Mouse (Mus musculus): ENCODE measurements at regions not wholly inside any gene's neighbourhood (a gene's known extent, or its start where the extent isn't known, plus 50 kb on each side); places are given as distances from the start of the nearest gene placed in this dataset.

DNA sequence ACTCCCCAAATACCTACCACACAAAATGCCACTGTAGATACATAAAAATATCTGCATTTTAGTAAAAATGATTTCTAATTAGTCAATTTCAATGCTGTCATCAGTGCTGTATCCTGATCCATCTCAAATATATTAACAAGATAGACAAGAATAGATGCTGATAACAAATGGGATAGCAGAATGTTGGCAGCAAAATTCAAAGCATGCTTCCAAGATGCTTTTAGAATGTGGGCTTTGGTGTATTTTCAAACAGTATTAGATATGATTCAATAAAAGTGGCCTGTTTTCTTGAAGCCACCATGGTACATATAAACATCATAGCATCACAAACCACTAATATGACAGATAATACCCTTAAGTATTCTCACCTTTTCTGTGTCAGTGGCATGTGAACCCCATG, 597.6 kb downstream of the Cenpc1 start:
- Histone ChIP-seq H3K36me3 (replicated peaks in 1 of 2; ENCODE audit: control insufficient read depth in 1 of 2, insufficient read depth in 1 of 2, low read length in 1 of 2) (no peaks in the 10 kb centered on the region), H3K27me3 (replicated peaks) (no peaks in the 10 kb centered on the region), H3K4me1 (ENCODE audit: control insufficient read depth in 1 of 2, insufficient read depth in 2 of 2) (no peaks in the 10 kb centered on the region), H3K9ac (ENCODE audit: insufficient read depth, low read depth) (no peak overlapping the region), H3K4me3 (replicated peaks in 1 of 3; ENCODE audit: low read depth in 2 of 3, low read length in 2 of 3, poor library complexity in 1 of 3) (no peak overlapping the region), H3K9me3 (replicated peaks; ENCODE audit: low read length) (peaks cover 11% of the 10 kb centered on the region), H3K79me2 (replicated peaks; ENCODE audit: control insufficient read depth, extremely low read depth, insufficient read depth, poor library complexity, severe bottlenecking) (no peaks in the 10 kb centered on the region), H3K27ac (ENCODE audit: insufficient read depth, low read depth) (no peak overlapping the region), H3K4me2 (ENCODE audit: insufficient read depth, low read depth, poor library complexity, severe bottlenecking) (no peak overlapping the region)
- DNase-seq (ENCODE audit: extremely low read depth) = no peak
- TF ChIP-seq NRF1 (IDR thresholded peaks at IDR 0.05; ENCODE audit: low read depth, low read length) (no peak), POLR2A (IDR thresholded peaks at IDR 0.05; ENCODE audit: low read depth, low read length) (no peak), EP300 (IDR thresholded peaks at IDR 0.05; ENCODE audit: low read length) (no peak), HCFC1 (IDR thresholded peaks at IDR 0.05; ENCODE audit: low read depth, low read length) (no peak), JUND (conservative IDR thresholded peaks at IDR 0.05; ENCODE audit: low read depth, low read length) (no peak)
- in situ Hi-C loops (cut with MboI; ENCODE audit: low pct_ligation_motif_present, low pct_unique_long_range_greater_than_20kb, low sequenced_read_pairs) (no loop called here), dilution Hi-C loops (cut with MboI; ENCODE audit: extremely low pct_ligation_motif_present, extremely low pct_unique_long_range_greater_than_20kb, low sequenced_read_pairs) (no loop called here)

DNA sequence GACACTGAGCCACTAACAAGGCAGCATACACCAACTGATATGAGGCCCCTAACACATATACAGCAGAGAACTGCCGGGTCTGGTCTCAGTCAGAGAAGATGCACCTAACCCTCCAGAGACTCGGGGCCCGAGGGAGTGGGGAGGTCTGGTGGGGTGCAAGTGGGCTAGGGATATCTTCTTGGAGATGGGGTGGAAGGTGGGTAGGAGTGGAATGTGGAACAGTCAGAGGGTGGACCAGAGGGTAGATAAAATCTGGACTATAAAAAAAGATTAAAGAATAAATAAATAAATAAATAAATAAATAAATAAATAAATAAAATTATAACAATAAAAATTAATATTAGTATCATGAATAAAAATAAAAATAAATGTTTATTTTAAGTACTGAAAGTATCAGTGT, 598.2 kb downstream of the Cenpc1 start:
- H3K27ac ChIP-seq (ENCODE audit: insufficient read depth, low read depth) = no peak overlapping the region
- no peak overlapping the region for H3K9ac ChIP-seq (ENCODE audit: insufficient read depth, low read depth)
- H3K36me3 ChIP-seq (replicated peaks in 1 of 2; ENCODE audit: control insufficient read depth in 1 of 2, insufficient read depth in 1 of 2, low read length in 1 of 2) = no peaks in the 10 kb centered on the region
- in situ Hi-C loops (cut with MboI; ENCODE audit: low pct_ligation_motif_present, low pct_unique_long_range_greater_than_20kb, low sequenced_read_pairs) = no loop called here
- DNase-seq (ENCODE audit: extremely low read depth) = no peak
- H3K4me3 ChIP-seq (replicated peaks in 1 of 3; ENCODE audit: low read depth in 2 of 3, low read length in 2 of 3, poor library complexity in 1 of 3) = no peak overlapping the region
- H3K9me3 ChIP-seq (replicated peaks; ENCODE audit: low read length) = peaks cover 16% of the 10 kb centered on the region
- no peak overlapping the region for H3K4me2 ChIP-seq (ENCODE audit: insufficient read depth, low read depth, poor library complexity, severe bottlenecking)
- H3K27me3 ChIP-seq (replicated peaks) = no peaks in the 10 kb centered on the region
- H3K4me1 ChIP-seq (ENCODE audit: control insufficient read depth in 1 of 2, insufficient read depth in 2 of 2) = no peaks in the 10 kb centered on the region
- TF ChIP-seq KAT2A (IDR thresholded peaks at IDR 0.05; ENCODE audit: insufficient replicate concordance, low read length) (no peak), PAX5 (IDR thresholded peaks at IDR 0.05; ENCODE audit: low read length) (no peak), POLR2AphosphoS2 (IDR thresholded peaks at IDR 0.05; ENCODE audit: low read depth, low read length) (no peak), BHLHE40 (IDR thresholded peaks at IDR 0.05; ENCODE audit: low read depth, low read length) (no peak), ZC3H11A (IDR thresholded peaks at IDR 0.05; ENCODE audit: low read depth, low read length) (no peak), TBP (conservative IDR thresholded peaks at IDR 0.05; ENCODE audit: low read depth, low read length) (no peak), IRF4 (IDR thresholded peaks at IDR 0.05; ENCODE audit: low read depth, low read length) (no peak), SMC3 (IDR thresholded peaks at IDR 0.05; ENCODE audit: low read depth, low read length) (no peak), USF2 (conservative IDR thresholded peaks at IDR 0.05; ENCODE audit: low read depth, low read length) (no peak), EP300 (IDR thresholded peaks at IDR 0.05; ENCODE audit: low read length) (no peak), TCF12 (IDR thresholded peaks at IDR 0.05; ENCODE audit: low read depth, low read length) (no peak), MAZ (IDR thresholded peaks at IDR 0.05; ENCODE audit: low read depth, low read length) (no peak), MXI1 (IDR thresholded peaks at IDR 0.05; ENCODE audit: low read depth, low read length) (no peak), USF1 (IDR thresholded peaks at IDR 0.05; ENCODE audit: low read depth, low read length) (no peak), NELFE (IDR thresholded peaks at IDR 0.05; ENCODE audit: low read depth, low read length) (no peak)
- no peaks in the 10 kb centered on the region for H3K79me2 ChIP-seq (replicated peaks; ENCODE audit: control insufficient read depth, extremely low read depth, insufficient read depth, poor library complexity, severe bottlenecking)
- dilution Hi-C loops (cut with MboI; ENCODE audit: extremely low pct_ligation_motif_present, extremely low pct_unique_long_range_greater_than_20kb, low sequenced_read_pairs) = no loop called here

Data from CH12.LX (cell line).